ENCODE assay signal across 9 mouse cellular contexts in genomic region chr6:34354354-34355348, GRCm38 (mm10). TPM values are rescaled to one million over a fixed set of nuclear protein-coding genes. Genes with fewer than 3 reads are reported as not detected.
DNase-seq lines count a peak whose midpoint lies in the region; ATAC-seq and TF ChIP-seq lines count a peak whose summit lies in the region.
"Had no signal": no experiment of that assay in that cellular context is flagged by ENCODE, and none has a peak within 500 bp of the region (broad histone marks: within the 10 kb centered on the region; RNA-seq: fewer than 3 reads in every experiment).

No protein-coding gene starts in this region.

- no peaks in the 10 kb centered on the region for H3K27me3 ChIP-seq in lung, postnatal 0 days (replicated peaks; ENCODE audit: insufficient read depth, low read length)
- no peaks in the 10 kb centered on the region for H3K27me3 ChIP-seq in limb, embryonic 11.5 days (ENCODE audit: control insufficient read depth, insufficient read depth, low read length)
- no peaks in the 10 kb centered on the region for H3K27me3 ChIP-seq in stomach, embryonic 14.5 days (ENCODE audit: control insufficient read depth, insufficient read depth, low read length)

- no peak overlapping the region for H3K9ac ChIP-seq in lung, postnatal 0 days (replicated peaks; ENCODE audit: low read depth)
- H3K9ac ChIP-seq in limb, embryonic 11.5 days (ENCODE audit: low read length): peak overlapping the region; percentile 47; the same call in 1 of the 2 replicates
- no peak overlapping the region for H3K9ac ChIP-seq in stomach, embryonic 14.5 days (replicated peaks; ENCODE audit: low read depth, low read length)

- H3K9me3 ChIP-seq in lung, postnatal 0 days (ENCODE audit: low read length): no peaks in the 10 kb centered on the region
- no peaks in the 10 kb centered on the region for H3K9me3 ChIP-seq in limb, embryonic 11.5 days (ENCODE audit: control insufficient read depth, low read length)
- H3K9me3 ChIP-seq in stomach, embryonic 14.5 days (ENCODE audit: control insufficient read depth, low read depth, low read length): no peaks in the 10 kb centered on the region

- peak; percentile 54 for DNase-seq in adrenal gland, adult 2 months
- DNase-seq in adrenal gland, postnatal 4 days (ENCODE audit: low spot score in 2 of 2): no peak
- peak; percentile 19 for DNase-seq in lung, postnatal 0 days (ENCODE audit: low spot score)
- no peak for DNase-seq in lung, postnatal 25 days (ENCODE audit: low spot score)
- DNase-seq in limb, embryonic 11.5 days (ENCODE audit: low spot score): no peak
- no peak for DNase-seq in c-Kit-positive CD71-positive TER-119-positive erythroid progenitor cells, embryonic 14.5 days (ENCODE audit: low spot score)
- DNase-seq: lung, postnatal 4 days had no signal

- WGBS in lung, postnatal 0 days: 53% methylated on average over 8 of the region's 8 CpGs
- WGBS in limb, embryonic 11.5 days: 66% methylated on average over 8 of the region's 8 CpGs
- WGBS in stomach, embryonic 14.5 days: 62% methylated on average over 8 of the region's 8 CpGs

- no peaks in the 10 kb centered on the region for H3K36me3 ChIP-seq in lung, postnatal 0 days (ENCODE audit: insufficient read depth, low read length)
- no peaks in the 10 kb centered on the region for H3K36me3 ChIP-seq in limb, embryonic 11.5 days (ENCODE audit: control insufficient read depth, insufficient read depth, low read length)
- no peaks in the 10 kb centered on the region for H3K36me3 ChIP-seq in stomach, embryonic 14.5 days (ENCODE audit: control insufficient read depth, insufficient read depth, low read length)

- H3K27ac ChIP-seq in lung, postnatal 0 days (ENCODE audit: low read length): no peak overlapping the region
- H3K27ac ChIP-seq in limb, embryonic 11.5 days (replicated peaks; ENCODE audit: low read depth, low read length): peak overlapping the region; percentile 62; the same call in 1 of the 2 replicates
- H3K27ac ChIP-seq in stomach, embryonic 14.5 days (ENCODE audit: low read length): no peak overlapping the region; the same call in 1 of the 2 replicates

- no peak for TF ChIP-seq EP300 in lung, postnatal 0 days (IDR thresholded peaks at IDR 0.05)

- no peak overlapping the region for H3K4me3 ChIP-seq in lung, postnatal 0 days (ENCODE audit: low read depth, low read length)
- H3K4me3 ChIP-seq in limb, embryonic 11.5 days (ENCODE audit: low read depth, low read length): peak overlapping the region; percentile 17; the same call in 1 of the 2 replicates
- H3K4me3 ChIP-seq in stomach, embryonic 14.5 days (ENCODE audit: low read depth, low read length): no peak overlapping the region

- TF ChIP-seq CTCF in lung, postnatal 0 days (IDR thresholded peaks at IDR 0.05): no peak

- peak overlapping the region; percentile 51; the same call in 1 of the 2 replicates for H3K4me2 ChIP-seq in lung, postnatal 0 days (replicated peaks; ENCODE audit: low read depth, low read length)
- peak overlapping the region; percentile 50; the same call in 1 of the 2 replicates for H3K4me2 ChIP-seq in limb, embryonic 11.5 days (ENCODE audit: low read depth, severe bottlenecking)
- H3K4me2 ChIP-seq in stomach, embryonic 14.5 days (replicated peaks; ENCODE audit: low read depth, low read length): peak overlapping the region; percentile 43

- H3K4me1 ChIP-seq in lung, postnatal 0 days (ENCODE audit: insufficient read depth, low read depth, low read length): no peaks in the 10 kb centered on the region
- peaks cover 3% of the 10 kb centered on the region; the same call in 1 of the 2 replicates for H3K4me1 ChIP-seq in limb, embryonic 11.5 days (ENCODE audit: control insufficient read depth, insufficient read depth, low read length)
- H3K4me1 ChIP-seq in stomach, embryonic 14.5 days (ENCODE audit: control insufficient read depth, insufficient read depth, low read length): peaks cover 4% of the 10 kb centered on the region; the same call in 1 of the 2 replicates

- peak; percentile 7; the same call in 1 of the 2 replicates for ATAC-seq in lung, postnatal 0 days
- 0 out of 2 replicates have a peak, but pooled peaks have one; percentile 39 for ATAC-seq in limb, embryonic 11.5 days (ENCODE audit: insufficient number of reproducible peaks, low FRiP score, low TSS enrichment, low read depth)
- ATAC-seq in stomach, embryonic 14.5 days (ENCODE audit: insufficient number of reproducible peaks, insufficient read depth, low FRiP score, low read depth): no peak
- ATAC-seq in erythroblast, adult 5-6 weeks (replicated peaks; ENCODE audit: low FRiP score, poor library complexity, severe bottlenecking): no peak

RNA-seq across cellular contexts. Expression of gene Akr1b8, which starts 0.7 kb away (rescaled TPM):
- total RNA-seq in adrenal gland, adult 2 months (2021): 100 to 1,000 TPM; 267 to 269 TPM
- 20.2 and 28.5 TPM in 2 replicates for polyA plus RNA-seq in adrenal gland, adult 2 months (2012; rRNA removed)
- total RNA-seq in adrenal gland, postnatal 4 days (2021): 10 to 100 TPM; 73.3 to 75.5 TPM
- polyA plus RNA-seq in lung, postnatal 0 days (2015; fragmentation: Nextera tagmentation; extraction: Ambion mirVana): 13.7 and 15.7 TPM in 2 replicates
- polyA plus RNA-seq in limb, embryonic 11.5 days (2014; fragmentation: Nextera tagmentation; extraction: Ambion mirVana): 9.0 and 11.1 TPM in 2 replicates
- polyA plus RNA-seq in stomach, embryonic 14.5 days (2014; fragmentation: Nextera tagmentation; extraction: Ambion mirVana): 6.6 and 8.0 TPM in 2 replicates
- not detected in 2 replicates for total RNA-seq in erythroblast, adult 5-6 weeks (2015; ENCODE audit: low replicate concordance)
- total RNA-seq in erythroblast, adult 5-6 weeks (2017; ENCODE audit: low replicate concordance): not detected in 2 replicates

RNA-seq across cellular contexts. Expression of gene Akr1b10, which starts 29.4 kb away (rescaled TPM):
- total RNA-seq in adrenal gland, adult 2 months (2021): 100 to 1,000 TPM; 167 to 199 TPM
- 53.5 and 64.3 TPM in 2 replicates for polyA plus RNA-seq in adrenal gland, adult 2 months (2012; rRNA removed)
- 10 to 100 TPM; 80.9 to 92.1 TPM for total RNA-seq in adrenal gland, postnatal 4 days (2021)
- 15.5 and 16.9 TPM in 2 replicates for polyA plus RNA-seq in lung, postnatal 0 days (2015; fragmentation: Nextera tagmentation; extraction: Ambion mirVana)
- 17.7 and 18.6 TPM in 2 replicates for polyA plus RNA-seq in limb, embryonic 11.5 days (2014; fragmentation: Nextera tagmentation; extraction: Ambion mirVana)
- polyA plus RNA-seq in stomach, embryonic 14.5 days (2014; fragmentation: Nextera tagmentation; extraction: Ambion mirVana): 21.8 and 22.9 TPM in 2 replicates
- total RNA-seq in erythroblast, adult 5-6 weeks (2015; ENCODE audit: low replicate concordance): 8.2 and 10.2 TPM in 2 replicates
- total RNA-seq in erythroblast, adult 5-6 weeks (2017; ENCODE audit: low replicate concordance): 3.5 and 7.1 TPM in 2 replicates

RNA-seq across cellular contexts. Expression of gene Akr1b3, which starts 37.4 kb away (rescaled TPM):
- 100 to 1,000 TPM; 232 to 352 TPM for total RNA-seq in adrenal gland, adult 2 months (2021)
- polyA plus RNA-seq in adrenal gland, adult 2 months (2012; rRNA removed): 187 and 213 TPM in 2 replicates
- total RNA-seq in adrenal gland, postnatal 4 days (2021): 100 to 1,000 TPM; 123 to 124 TPM
- polyA plus RNA-seq in lung, postnatal 0 days (2015; fragmentation: Nextera tagmentation; extraction: Ambion mirVana): 96.9 and 106 TPM in 2 replicates
- polyA plus RNA-seq in limb, embryonic 11.5 days (2014; fragmentation: Nextera tagmentation; extraction: Ambion mirVana): 217 and 219 TPM in 2 replicates
- 130 and 134 TPM in 2 replicates for polyA plus RNA-seq in stomach, embryonic 14.5 days (2014; fragmentation: Nextera tagmentation; extraction: Ambion mirVana)
- total RNA-seq in erythroblast, adult 5-6 weeks (2015; ENCODE audit: low replicate concordance): 18.6 and 72.8 TPM in 2 replicates
- 18.1 and 27.4 TPM in 2 replicates for total RNA-seq in erythroblast, adult 5-6 weeks (2017; ENCODE audit: low replicate concordance)

RNA-seq across cellular contexts. Expression of gene Akr1b7, which starts 57.5 kb away (rescaled TPM):
- total RNA-seq in adrenal gland, adult 2 months (2021): 1,000 to 10,000 TPM; 2,991 to 6,085 TPM
- polyA plus RNA-seq in adrenal gland, adult 2 months (2012; rRNA removed): 318 and 465 TPM in 2 replicates
- total RNA-seq in adrenal gland, postnatal 4 days (2021): 100 to 1,000 TPM; 195 to 242 TPM
- 0.14 and 0.20 TPM in 2 replicates for polyA plus RNA-seq in lung, postnatal 0 days (2015; fragmentation: Nextera tagmentation; extraction: Ambion mirVana)
- polyA plus RNA-seq in limb, embryonic 11.5 days (2014; fragmentation: Nextera tagmentation; extraction: Ambion mirVana): 0.15 and 0.20 TPM in 2 replicates
- not detected in 2 replicates for polyA plus RNA-seq in stomach, embryonic 14.5 days (2014; fragmentation: Nextera tagmentation; extraction: Ambion mirVana)
- 1.3 TPM in 1 of 2 replicates, not detected in the other for total RNA-seq in erythroblast, adult 5-6 weeks (2015; ENCODE audit: low replicate concordance)
- total RNA-seq in erythroblast, adult 5-6 weeks (2017; ENCODE audit: low replicate concordance): not detected in 2 replicates

Comparison
In these comparisons a context has a peak if more than half of its experiments do, and no peak if none do; other contexts are left out.
1. DNase-seq: peak in adrenal gland, adult 2 months (single experiment) and lung, postnatal 0 days (single experiment); none in adrenal gland, postnatal 4 days (0 of 2), lung, postnatal 25 days (single experiment), limb, embryonic 11.5 days (single experiment) and c-Kit-positive CD71-positive TER-119-positive erythroid progenitor cells, embryonic 14.5 days (single experiment).
2. ATAC-seq: peak in lung, postnatal 0 days (single experiment) and limb, embryonic 11.5 days (single experiment); none in stomach, embryonic 14.5 days (single experiment) and erythroblast, adult 5-6 weeks (single experiment).
3. Peak in every context shown above with its lines, with median percentiles within 50 percentile points of each other: H3K4me2 ChIP-seq.